Mouse (Mus musculus) intestine, postnatal 0 days (tissue): Measurements from ENCODE around the gene Pdzd2. TPM values are rescaled to one million over a fixed set of nuclear protein-coding genes. Genes with fewer than 3 reads are reported as not detected.

Experiments used
- ATAC-seq: fragments of 200-750 bp; cut with Nextera tagmentation; 2 replicates; pipeline ENCODE4 v1.8.0; 2017; ENCODE audit warnings: mild to moderate bottlenecking, moderate TSS enrichment, moderate library complexity
- H3K27ac ChIP-seq: fragments of 300-500 bp; sonication (generic); 2 replicates; pipeline ENCODE4 v1.5.1; 2014; ENCODE audit warnings: mild to moderate bottlenecking, low read depth, low read length, moderate library complexity
- H3K27me3 ChIP-seq: fragments of 300-500 bp; sonication (generic); replicated peaks from 2 replicates; pipeline ENCODE4 v1.6.1; 2014; ENCODE audit warnings: low read length, mixed read lengths; ENCODE audit not compliant: control insufficient read depth, insufficient read depth
- H3K36me3 ChIP-seq: fragments of 300-500 bp; sonication (generic); 2 replicates; pipeline ENCODE4 v1.6.1; 2014; ENCODE audit warnings: mild to moderate bottlenecking, moderate library complexity; ENCODE audit not compliant: control insufficient read depth, insufficient read depth
- H3K4me1 ChIP-seq: fragments of 300-500 bp; sonication (generic); replicated peaks from 2 replicates; pipeline ENCODE4 v1.6.1; 2014; ENCODE audit warnings: antibody characterized with exemption, low read length, mixed read lengths; ENCODE audit not compliant: control insufficient read depth, insufficient read depth
- H3K4me2 ChIP-seq: fragments of 300-500 bp; sonication (generic); replicated peaks from 2 replicates; pipeline ENCODE4 v1.6.1; 2014; ENCODE audit warnings: low read depth, mild to moderate bottlenecking, moderate library complexity
- H3K4me3 ChIP-seq: fragments of 300-500 bp; sonication (generic); 2 replicates; pipeline ENCODE4 v1.5.1; 2014; ENCODE audit warnings: low read depth, low read length
- H3K9ac ChIP-seq: fragments of 300-500 bp; sonication (generic); 2 replicates; pipeline ENCODE4 v1.6.1; 2014; ENCODE audit warnings: mild to moderate bottlenecking, low read depth, low read length
- H3K9me3 ChIP-seq: fragments of 300-500 bp; sonication (generic); 2 replicates; pipeline ENCODE4 v1.6.1; 2016; ENCODE audit warnings: mixed run types; ENCODE audit not compliant: control insufficient read depth
- CTCF ChIP-seq: sonication (generic); IDR thresholded peaks from 2 replicates; pipeline ENCODE4 v1.5.1; 2016; ENCODE audit warnings: low read depth, mild to moderate bottlenecking, control low read depth, antibody characterized with exemption, moderate library complexity
- WGBS: fragments of 180-500 bp; shearing (Covaris S2); extraction: QIAGEN DNeasy Blood & Tissue Kit; methylation state at CpG from one replicate; pipeline ENCODE4 v1.1.7; 2014; 5-methylcytosine and 5-hydroxymethylcytosine counted together
- polyA plus RNA-seq: library from polyadenylated mRNA; unstranded; fragments of >200 nt; fragmentation: Nextera tagmentation; extraction: Ambion mirVana; gene quantifications from 2 replicates; pipeline ENCODE4 v1.2.1, GENCODE M21; 2015

Pdzd2 gene
- polyA plus RNA-seq, 1 experiment from 2014 or later: 10.1 TPM

DNA sequence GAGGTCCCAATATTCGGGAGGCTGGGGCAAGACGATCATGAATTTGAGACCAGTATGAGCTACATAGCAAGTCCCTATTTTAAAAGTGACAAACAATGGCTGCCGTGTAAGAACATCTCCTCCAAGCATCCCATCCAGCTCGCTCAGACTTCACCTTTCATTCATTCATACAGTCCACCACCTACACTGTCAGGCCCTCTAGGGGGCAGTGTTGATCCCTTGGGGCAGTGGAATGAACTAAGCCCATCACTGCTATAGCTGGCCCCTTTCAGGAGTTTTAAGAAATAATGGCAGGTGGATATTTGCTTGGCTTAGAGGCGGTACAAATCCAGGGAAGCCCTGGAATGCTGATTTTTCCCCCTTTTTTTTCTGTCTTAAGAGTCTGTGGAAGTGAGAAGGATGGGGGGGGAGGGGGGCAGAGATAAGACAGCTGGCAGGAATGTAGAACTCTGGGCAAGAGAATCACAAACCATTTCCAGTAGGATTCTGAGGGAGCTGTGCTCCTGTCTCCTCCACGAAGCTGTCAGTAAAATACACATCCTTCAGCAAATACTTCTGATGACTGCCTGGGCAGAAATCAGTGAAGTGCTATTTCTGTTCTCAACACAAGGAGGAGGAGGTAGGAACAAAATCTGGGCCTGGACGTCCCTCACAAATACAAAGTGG, 49.9 kb downstream of the Pdzd2 start:
- no peak overlapping the region for H3K4me2 ChIP-seq
- 76% methylated on average over 7 of the region's 7 CpGs for WGBS
- no peak overlapping the region for H3K9ac ChIP-seq
- no peaks in the 10 kb centered on the region for H3K27me3 ChIP-seq
- H3K4me3 ChIP-seq: no peak overlapping the region
- H3K27ac ChIP-seq: no peak overlapping the region
- no peak for ATAC-seq
- TF ChIP-seq CTCF: peak; percentile 26; the same call in 1 of the 2 replicates
- no peaks in the 10 kb centered on the region for H3K9me3 ChIP-seq
- no peaks in the 10 kb centered on the region for H3K4me1 ChIP-seq
- no peaks in the 10 kb centered on the region for H3K36me3 ChIP-seq

DNA sequence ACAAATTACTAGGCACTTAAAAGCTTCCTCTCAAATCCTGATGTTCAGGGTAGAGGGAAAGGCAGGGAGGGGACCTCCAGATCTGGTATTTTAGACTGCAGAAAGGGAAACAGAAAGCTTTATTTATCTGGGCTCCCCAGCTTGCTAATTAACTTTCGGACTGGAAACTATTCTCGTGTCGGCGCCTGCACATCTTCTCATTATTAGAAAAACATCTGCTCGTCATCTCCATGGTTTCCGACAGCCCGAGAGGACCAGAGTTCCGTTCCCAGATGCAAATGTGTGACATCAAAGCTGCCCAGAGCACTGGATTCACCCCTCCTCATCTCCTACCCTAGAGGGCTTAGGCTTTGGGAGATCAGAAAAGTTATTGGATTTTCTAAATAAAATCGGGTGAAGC, 57.2 kb downstream of the Pdzd2 start:
- WGBS: 68% methylated on average over 9 of the region's 9 CpGs
- no peak overlapping the region for H3K9ac ChIP-seq
- H3K4me3 ChIP-seq: no peak overlapping the region
- no peak overlapping the region for H3K27ac ChIP-seq
- H3K4me2 ChIP-seq: no peak overlapping the region
- no peaks in the 10 kb centered on the region for H3K4me1 ChIP-seq
- no peak for TF ChIP-seq CTCF
- no peaks in the 10 kb centered on the region for H3K36me3 ChIP-seq
- ATAC-seq: no peak
- no peaks in the 10 kb centered on the region for H3K27me3 ChIP-seq
- H3K9me3 ChIP-seq: no peaks in the 10 kb centered on the region

DNA sequence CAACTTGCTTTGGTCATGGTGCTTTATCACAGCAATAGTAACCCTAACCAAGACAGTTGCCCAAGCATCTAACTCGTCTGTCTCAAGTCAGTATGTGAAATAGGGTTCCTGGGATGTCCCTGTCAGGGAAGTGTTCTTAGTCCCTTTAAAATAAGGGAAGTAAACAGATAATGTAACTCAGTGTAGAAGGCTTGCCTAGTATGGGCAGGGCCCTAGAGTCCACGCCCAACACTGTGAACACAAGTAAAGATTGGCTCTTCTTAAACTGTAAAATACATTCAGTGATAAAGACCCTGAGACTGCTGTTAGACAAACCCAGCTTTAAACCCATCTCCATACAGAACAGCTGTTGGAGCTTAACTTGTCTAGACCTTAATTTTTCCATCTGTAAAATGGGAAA, 57.8 kb downstream of the Pdzd2 start:
- Histone ChIP-seq H3K27ac (no peak overlapping the region), H3K9me3 (no peaks in the 10 kb centered on the region), H3K4me2 (no peak overlapping the region), H3K27me3 (no peaks in the 10 kb centered on the region), H3K4me1 (no peaks in the 10 kb centered on the region), H3K36me3 (no peaks in the 10 kb centered on the region), H3K4me3 (no peak overlapping the region), H3K9ac (no peak overlapping the region)
- WGBS: 79% methylated on average over 2 of the region's 2 CpGs
- no peak for TF ChIP-seq CTCF
- no peak for ATAC-seq

DNA sequence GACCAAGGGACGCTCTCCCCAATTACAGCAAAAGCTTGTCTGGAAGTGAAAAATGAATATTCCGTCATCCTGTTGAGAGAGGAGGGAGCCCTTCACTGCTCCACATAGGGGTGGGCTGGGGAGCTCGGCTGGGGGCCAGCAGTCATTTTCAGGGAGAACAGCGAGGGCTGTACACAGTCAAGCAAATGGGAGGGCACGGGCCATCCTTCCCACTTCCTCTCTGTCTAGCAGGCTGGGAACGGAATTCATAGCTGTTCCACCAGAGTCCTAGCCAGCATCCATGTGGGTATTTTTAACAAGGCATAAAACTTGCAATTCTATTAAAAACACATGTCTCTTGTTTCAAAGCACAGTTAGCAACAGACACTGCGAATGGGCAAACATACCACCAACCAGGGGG, 59.0 kb downstream of the Pdzd2 start:
- no peak overlapping the region for H3K4me3 ChIP-seq
- no peaks in the 10 kb centered on the region for H3K27me3 ChIP-seq
- H3K36me3 ChIP-seq: no peaks in the 10 kb centered on the region
- no peaks in the 10 kb centered on the region for H3K4me1 ChIP-seq
- no peak overlapping the region for H3K4me2 ChIP-seq
- no peak overlapping the region for H3K9ac ChIP-seq
- whole genome bisulfite sequencing: 49% methylated on average over 7 of the region's 7 CpGs
- no peak overlapping the region for H3K27ac ChIP-seq
- no peaks in the 10 kb centered on the region for H3K9me3 ChIP-seq
- no peak for TF ChIP-seq CTCF
- ATAC-seq: no peak

DNA sequence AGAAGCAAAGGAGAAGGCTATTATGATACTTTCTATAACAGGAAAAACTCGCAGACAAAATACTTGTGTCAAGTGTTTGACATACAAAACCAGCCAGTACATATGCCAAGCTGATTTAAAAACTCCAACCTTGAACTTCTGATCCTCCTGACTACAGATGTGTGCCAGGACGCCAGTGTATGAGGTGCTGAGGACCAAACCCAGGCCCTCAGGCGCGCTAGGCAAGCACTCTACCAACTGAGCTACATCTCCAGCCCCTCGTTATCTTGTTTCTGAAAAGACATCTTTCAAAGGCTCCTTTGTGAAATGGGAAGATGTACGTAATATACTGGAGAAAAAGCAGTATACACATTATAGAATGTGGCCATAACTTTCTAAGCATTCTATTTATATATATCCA, 59.7 kb downstream of the Pdzd2 start:
- Histone ChIP-seq H3K27me3 (no peaks in the 10 kb centered on the region), H3K36me3 (no peaks in the 10 kb centered on the region), H3K27ac (no peak overlapping the region), H3K4me3 (no peak overlapping the region), H3K4me1 (no peaks in the 10 kb centered on the region), H3K4me2 (no peak overlapping the region), H3K9me3 (no peaks in the 10 kb centered on the region), H3K9ac (no peak overlapping the region)
- WGBS: 84% methylated on average over 6 of the region's 6 CpGs
- TF ChIP-seq CTCF: no peak
- ATAC-seq: no peak

DNA sequence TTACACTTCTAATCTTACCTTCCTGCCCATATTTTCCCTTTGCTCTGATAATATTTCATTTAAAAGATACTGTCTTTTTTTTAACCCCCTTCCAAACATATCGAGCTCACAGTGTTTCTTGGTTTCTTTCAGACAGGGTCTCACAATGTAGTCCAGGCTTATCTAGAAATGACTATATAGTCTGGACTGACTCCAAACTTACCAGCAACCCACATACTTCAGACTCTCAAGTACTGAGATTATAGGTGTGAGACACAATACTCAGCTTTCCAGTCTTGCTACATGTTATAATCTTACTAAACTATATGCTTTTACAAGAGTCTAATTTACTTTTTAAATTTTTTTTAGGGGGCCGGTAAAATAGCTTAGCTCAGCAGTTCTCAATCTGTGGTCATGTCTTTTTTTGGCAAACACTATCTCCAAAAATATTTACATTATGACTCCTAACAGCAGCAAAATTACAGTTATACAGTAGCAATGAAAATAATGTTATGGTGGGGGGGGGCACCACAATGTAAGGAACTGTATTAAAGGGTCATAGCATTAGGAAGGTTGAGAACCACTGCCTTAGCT, 61.1 kb downstream of the Pdzd2 start:
- no peak for TF ChIP-seq CTCF
- no peak for ATAC-seq
- Histone ChIP-seq H3K9me3 (no peaks in the 10 kb centered on the region), H3K4me3 (no peak overlapping the region), H3K27ac (no peak overlapping the region), H3K27me3 (no peaks in the 10 kb centered on the region), H3K4me2 (no peak overlapping the region), H3K9ac (no peak overlapping the region), H3K36me3 (no peaks in the 10 kb centered on the region), H3K4me1 (no peaks in the 10 kb centered on the region)
- 62% methylated on average over 2 of the region's 2 CpGs for WGBS
